In genomic region chr2:102552095-102552537, GRCm38 (mm10) we compare ENCODE assay signal across 12 mouse cellular contexts. TPM values are rescaled to one million over a fixed set of nuclear protein-coding genes. Genes with fewer than 3 reads are reported as not detected.
A peak's percentile ranks its signal among the peaks of the same experiment; 100 is the strongest.
DNase-seq lines count a peak whose midpoint lies in the region; ATAC-seq and TF ChIP-seq lines count a peak whose summit lies in the region.
"Had no signal": no experiment of that assay in that cellular context is flagged by ENCODE, and none has a peak within 500 bp of the region (broad histone marks: within the 10 kb centered on the region; RNA-seq: fewer than 3 reads in every experiment).

No protein-coding gene starts in this region.

- TF ChIP-seq CTCF in lung, embryonic 14.5 days (IDR thresholded peaks at IDR 0.05; ENCODE audit: low read depth), result no peak

- no peaks in the 10 kb centered on the region for H3K27me3 ChIP-seq in forebrain, embryonic 14.5 days (replicated peaks; ENCODE audit: control insufficient read depth, insufficient read depth, low read length)
- H3K27me3 ChIP-seq in forebrain, embryonic 10.5 days (ENCODE audit: poor library complexity, severe bottlenecking), result peaks cover 36% of the 10 kb centered on the region
- no peaks in the 10 kb centered on the region for H3K27me3 ChIP-seq in lung, embryonic 14.5 days (ENCODE audit: insufficient read depth, low read length)
- H3K27me3 ChIP-seq in stomach, embryonic 14.5 days (ENCODE audit: control insufficient read depth, insufficient read depth, low read length), result no peaks in the 10 kb centered on the region

- H3K4me2 ChIP-seq in forebrain, embryonic 14.5 days (ENCODE audit: low read length), result no peak overlapping the region
- H3K4me2 ChIP-seq in lung, embryonic 14.5 days, result peak overlapping the region; percentile 70
- H3K4me2 ChIP-seq in stomach, embryonic 14.5 days (replicated peaks; ENCODE audit: low read depth, low read length), result peak overlapping the region; percentile 75

- no peaks in the 10 kb centered on the region for H3K36me3 ChIP-seq in forebrain, embryonic 14.5 days (ENCODE audit: control insufficient read depth, insufficient read depth, low read length)
- H3K36me3 ChIP-seq in forebrain, embryonic 10.5 days (replicated peaks), result no peaks in the 10 kb centered on the region
- H3K36me3 ChIP-seq in lung, embryonic 14.5 days (ENCODE audit: insufficient read depth), result no peaks in the 10 kb centered on the region
- H3K36me3 ChIP-seq in stomach, embryonic 14.5 days (ENCODE audit: control insufficient read depth, insufficient read depth, low read length), result no peaks in the 10 kb centered on the region

- H3K9ac ChIP-seq in forebrain, embryonic 14.5 days (ENCODE audit: low read length), result no peak overlapping the region
- H3K9ac ChIP-seq in lung, embryonic 14.5 days, result no peak overlapping the region
- H3K9ac ChIP-seq in stomach, embryonic 14.5 days (replicated peaks; ENCODE audit: low read depth, low read length), result no peak overlapping the region

- WGBS in forebrain, embryonic 14.5 days, result 73% methylated on average over 5 of the region's 5 CpGs
- WGBS in forebrain, embryonic 10.5 days, result 69% methylated on average over 5 of the region's 5 CpGs
- WGBS in lung, embryonic 14.5 days, result 7% methylated on average over 5 of the region's 5 CpGs
- 7% methylated on average over 5 of the region's 5 CpGs for WGBS in stomach, embryonic 14.5 days

- H3K4me3 ChIP-seq in forebrain, embryonic 14.5 days (ENCODE audit: low read depth, low read length), result no peak overlapping the region
- H3K4me3 ChIP-seq in forebrain, embryonic 10.5 days, result no peak overlapping the region
- no peak overlapping the region for H3K4me3 ChIP-seq in lung, embryonic 14.5 days (ENCODE audit: low read depth, low read length)
- H3K4me3 ChIP-seq in stomach, embryonic 14.5 days (ENCODE audit: low read depth, low read length), result no peak overlapping the region

- no peaks in the 10 kb centered on the region for H3K9me3 ChIP-seq in forebrain, embryonic 14.5 days (replicated peaks; ENCODE audit: control insufficient read depth, low read length)
- H3K9me3 ChIP-seq in forebrain, embryonic 10.5 days, result no peaks in the 10 kb centered on the region
- H3K9me3 ChIP-seq in lung, embryonic 14.5 days (ENCODE audit: low read depth, low read length), result no peaks in the 10 kb centered on the region
- no peaks in the 10 kb centered on the region for H3K9me3 ChIP-seq in stomach, embryonic 14.5 days (ENCODE audit: control insufficient read depth, low read depth, low read length)

- peaks cover 2% of the 10 kb centered on the region; the same call in 1 of the 2 replicates for H3K4me1 ChIP-seq in forebrain, embryonic 14.5 days (ENCODE audit: control insufficient read depth, insufficient read depth, low read length)
- peaks cover 20% of the 10 kb centered on the region for H3K4me1 ChIP-seq in forebrain, embryonic 10.5 days
- H3K4me1 ChIP-seq in lung, embryonic 14.5 days (ENCODE audit: insufficient read depth), result peaks cover 16% of the 10 kb centered on the region
- H3K4me1 ChIP-seq in stomach, embryonic 14.5 days (ENCODE audit: control insufficient read depth, insufficient read depth, low read length), result peaks cover 16% of the 10 kb centered on the region

- peak; percentile 19 for DNase-seq in forebrain, embryonic 14.5 days (ENCODE audit: low spot score)
- no peak for DNase-seq in forebrain, embryonic 10.5 days (ENCODE audit: extremely low spot score, low spot score)
- DNase-seq in lung, embryonic 14.5 days, result peak; percentile 73
- DNase-seq in lung, adult 18-20 months, result no peak
- DNase-seq in kidney, postnatal 10 days, result peak; percentile 44
- DNase-seq in thymus, postnatal 10 days (ENCODE audit: low spot score in 2 of 2), result no peak
- no peak for DNase-seq in heart, adult 8-10 months (ENCODE audit: low spot score)
- DNase-seq: B cell, adult 2 months; cerebellum, postnatal 14 days; right cerebral cortex, postnatal 25 days had no signal

- H3K27ac ChIP-seq in forebrain, embryonic 14.5 days (ENCODE audit: low read depth, low read length), result no peak overlapping the region
- no peak overlapping the region for H3K27ac ChIP-seq in forebrain, embryonic 10.5 days
- H3K27ac ChIP-seq in lung, embryonic 14.5 days (ENCODE audit: low read depth), result peak overlapping the region; percentile 50; the same call in 1 of the 2 replicates
- peak overlapping the region; percentile 45; the same call in 1 of the 2 replicates for H3K27ac ChIP-seq in stomach, embryonic 14.5 days (ENCODE audit: low read length)

- no peak for ATAC-seq in forebrain, embryonic 14.5 days
- ATAC-seq in lung, embryonic 14.5 days (ENCODE audit: insufficient read depth), result peak; percentile 33; the same call in 1 of the 2 replicates
- ATAC-seq in stomach, embryonic 14.5 days (ENCODE audit: insufficient number of reproducible peaks, insufficient read depth, low FRiP score, low read depth), result no peak

RNA-seq across cellular contexts. Expression of gene Pamr1, which starts 2.3 kb away (rescaled TPM):
- 1.5 and 2.1 TPM in 2 replicates for polyA plus RNA-seq in forebrain, embryonic 14.5 days (2014; fragmentation: Nextera tagmentation; extraction: Ambion mirVana)
- 0.20 and 0.38 TPM in 2 replicates for polyA plus RNA-seq in forebrain, embryonic 10.5 days (2016; fragmentation: Nextera tagmentation; extraction: Ambion mirVana)
- polyA plus RNA-seq in lung, embryonic 14.5 days (2014; fragmentation: Nextera tagmentation; extraction: Ambion mirVana), result 16.2 and 17.9 TPM in 2 replicates
- 40.3 and 40.5 TPM in 2 replicates for polyA plus RNA-seq in stomach, embryonic 14.5 days (2014; fragmentation: Nextera tagmentation; extraction: Ambion mirVana)
- 1 to 10 TPM; 1.3 to 2.8 (median 2.4) TPM for total RNA-seq in heart, adult 8-10 months (2022)
- total RNA-seq: megakaryocyte-erythroid progenitor cell, adult 5-6 weeks had no signal

Comparison
In these comparisons a context has a peak if more than half of its experiments do, and no peak if none do; other contexts are left out.
1. DNase-seq: peak in forebrain, embryonic 14.5 days (single experiment), lung, embryonic 14.5 days (single experiment) and kidney, postnatal 10 days (single experiment); none in forebrain, embryonic 10.5 days (single experiment), lung, adult 18-20 months (0 of 2), thymus, postnatal 10 days (0 of 2) and heart, adult 8-10 months (single experiment).
2. H3K27ac ChIP-seq: peak in lung, embryonic 14.5 days (single experiment) and stomach, embryonic 14.5 days (single experiment); none in forebrain, embryonic 14.5 days (single experiment) and forebrain, embryonic 10.5 days (single experiment).